Mouse (Mus musculus): ENCODE measurements around the gene Arhgap32.

Gene Arhgap32

GRCm38 (mm10) chr9:32250486-32250885, 134.6 kb downstream of the Arhgap32 start:
- CTCF ChIA-PET, result no interaction called here

GRCm38 (mm10) chr9:32253721-32254120, 137.8 kb downstream of the Arhgap32 start:
- CTCF ChIA-PET, result interaction anchor here (0.5 kb wide), 1 partner anchor 452 kb away, joined by 11 read pairs; no protein-coding TSS in a partner anchor

- CTCF ChIA-PET, result no interaction called here
Observed at GRCm38 (mm10) chr9:32257365-32257764, 141.4 kb downstream of the Arhgap32 start.

- CTCF ChIA-PET, result no interaction called here
Observed at GRCm38 (mm10) chr9:32257882-32258281, 141.9 kb downstream of the Arhgap32 start.

- CTCF ChIA-PET, result interaction anchor here (0.5 kb wide), 1 partner anchor 832 kb away, joined by 12 read pairs; no protein-coding TSS in a partner anchor
Observed at GRCm38 (mm10) chr9:32271896-32272444, 156.0 kb downstream of the Arhgap32 start.

- CTCF ChIA-PET, result no interaction called here
Observed at GRCm38 (mm10) chr9:32278052-32278451, 162.1 kb downstream of the Arhgap32 start.

GRCm38 (mm10) chr9:32279789-32280188, 163.9 kb downstream of the Arhgap32 start:
- CTCF ChIA-PET, result interaction anchor here (0.7 to 0.9 kb wide), 3 partner anchors 64 to 345 kb away, joined by 3 to 10 read pairs (median 6); partner anchors contain the start of gene Kcnj5

- CTCF ChIA-PET, result interaction anchor here (0.7 kb wide), 1 partner anchor 345 kb away, joined by 10 read pairs; no protein-coding TSS in a partner anchor
Observed at GRCm38 (mm10) chr9:32280456-32280855, 164.5 kb downstream of the Arhgap32 start.

GRCm38 (mm10) chr9:32283591-32283990, 167.7 kb downstream of the Arhgap32 start:
- CTCF ChIA-PET, result no interaction called here

- CTCF ChIA-PET, result no interaction called here
Observed at GRCm38 (mm10) chr9:32291618-32292017, 175.7 kb downstream of the Arhgap32 start.

GRCm38 (mm10) chr9:32292686-32293085, 176.8 kb downstream of the Arhgap32 start:
- CTCF ChIA-PET, result no interaction called here

- CTCF ChIA-PET, result no interaction called here
Observed at GRCm38 (mm10) chr9:32295061-32295800, 179.3 kb downstream of the Arhgap32 start.

GRCm38 (mm10) chr9:32302501-32303150, 186.7 kb downstream of the Arhgap32 start:
- CTCF ChIA-PET, result no interaction called here

- CTCF ChIA-PET, result no interaction called here
Observed at GRCm38 (mm10) chr9:32311786-32312185, 195.8 kb downstream of the Arhgap32 start.

GRCm38 (mm10) chr9:32312208-32312607, 196.3 kb downstream of the Arhgap32 start:
- CTCF ChIA-PET, result no interaction called here

GRCm38 (mm10) chr9:32314071-32314470, 198.1 kb downstream of the Arhgap32 start:
- CTCF ChIA-PET, result no interaction called here

GRCm38 (mm10) chr9:32315999-32316398, 200.1 kb downstream of the Arhgap32 start:
- CTCF ChIA-PET, result no interaction called here

Measured in spleen, embryonic (tissue).